Mouse (Mus musculus) erythroblast, embryonic 14.5 days (primary cell): ENCODE measurements around the gene Cpa5. TPM values are rescaled to one million over a fixed set of nuclear protein-coding genes. Genes with fewer than 3 reads are reported as not detected.
A peak's percentile ranks its signal among the peaks of the same experiment; 100 is the strongest.

Source experiments
- H3K27me3 ChIP-seq: 2 replicates; pipeline ENCODE4 v1.6.1; 2012; ENCODE audit warnings: inconsistent platforms; ENCODE audit not compliant: control insufficient read depth
- H3K36me3 ChIP-seq: 2 replicates; pipeline ENCODE4 v1.6.1; 2012; ENCODE audit warnings: mild to moderate bottlenecking, inconsistent platforms; ENCODE audit not compliant: control insufficient read depth
- H3K4me1 ChIP-seq: 2 replicates; pipeline ENCODE4 v1.6.1; 2012; ENCODE audit warnings: inconsistent platforms; ENCODE audit not compliant: control insufficient read depth
- H3K4me3 ChIP-seq: replicated peaks from 2 replicates; pipeline ENCODE3; 2012; ENCODE audit warnings: moderate library complexity, mild to moderate bottlenecking, inconsistent platforms
- H3K9me3 ChIP-seq: 2 replicates; pipeline ENCODE4 v1.6.1; 2012; ENCODE audit warnings: low read length, inconsistent platforms, mixed read lengths; ENCODE audit not compliant: control insufficient read depth
- GATA1 ChIP-seq: IDR thresholded peaks from 2 replicates; pipeline ENCODE4 v1.6.1; 2012; ENCODE audit warnings: low read length, inconsistent platforms, mixed read lengths
- TAL1 ChIP-seq: IDR thresholded peaks from 3 replicates; pipeline ENCODE4 v1.6.1; 2012; ENCODE audit warnings: low read length, inconsistent platforms, mixed read lengths
- polyA plus RNA-seq: library from polyadenylated mRNA; stranded (reverse); fragments of >175 nt; gene quantifications from 2 replicates; pipeline ENCODE4 v1.2.3, GENCODE M21; 2012

Gene Cpa5
- polyA plus RNA-seq, 1 experiment, result not detected

- no peak overlapping the region for H3K4me3 ChIP-seq
- H3K27me3 ChIP-seq, result no peaks in the 10 kb centered on the region
- H3K4me1 ChIP-seq, result no peaks in the 10 kb centered on the region
- H3K9me3 ChIP-seq, result no peaks in the 10 kb centered on the region
- H3K36me3 ChIP-seq, result no peaks in the 10 kb centered on the region
- TF ChIP-seq TAL1 (no peak), GATA1 (no peak)
Measured at GRCm38 (mm10) chr6:30576477-30577203, 34.2 kb upstream of the Cpa5 start.

- Histone ChIP-seq H3K4me1 (no peaks in the 10 kb centered on the region), H3K4me3 (no peak overlapping the region), H3K36me3 (no peaks in the 10 kb centered on the region), H3K9me3 (no peaks in the 10 kb centered on the region), H3K27me3 (no peaks in the 10 kb centered on the region)
- TF ChIP-seq GATA1, result no peak
- no peak for TF ChIP-seq TAL1
Measured at GRCm38 (mm10) chr6:30579961-30580840, 30.6 kb upstream of the Cpa5 start.

DNA sequence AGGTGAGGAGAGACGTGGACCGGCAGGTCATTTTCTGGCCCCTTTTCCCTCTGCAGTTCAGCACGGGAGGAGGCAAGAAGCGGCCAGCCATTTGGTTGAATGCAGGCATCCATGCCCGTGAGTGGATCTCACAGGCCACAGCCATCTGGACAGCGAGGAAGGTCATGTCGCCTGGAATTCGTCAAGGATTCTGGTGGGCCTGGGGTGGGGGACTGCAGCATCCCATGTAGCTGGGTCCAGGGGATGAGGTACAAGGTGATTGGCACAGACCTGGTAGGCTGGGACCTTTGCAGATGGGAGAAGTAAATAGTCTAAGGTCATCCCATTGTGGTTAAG is 30.0 kb upstream of the Cpa5 start:
- H3K4me3 ChIP-seq, result no peak overlapping the region
- H3K27me3 ChIP-seq, result no peaks in the 10 kb centered on the region
- no peaks in the 10 kb centered on the region for H3K9me3 ChIP-seq
- H3K4me1 ChIP-seq, result no peaks in the 10 kb centered on the region
- H3K36me3 ChIP-seq, result no peaks in the 10 kb centered on the region
- no peak for TF ChIP-seq TAL1
- TF ChIP-seq GATA1, result no peak

DNA sequence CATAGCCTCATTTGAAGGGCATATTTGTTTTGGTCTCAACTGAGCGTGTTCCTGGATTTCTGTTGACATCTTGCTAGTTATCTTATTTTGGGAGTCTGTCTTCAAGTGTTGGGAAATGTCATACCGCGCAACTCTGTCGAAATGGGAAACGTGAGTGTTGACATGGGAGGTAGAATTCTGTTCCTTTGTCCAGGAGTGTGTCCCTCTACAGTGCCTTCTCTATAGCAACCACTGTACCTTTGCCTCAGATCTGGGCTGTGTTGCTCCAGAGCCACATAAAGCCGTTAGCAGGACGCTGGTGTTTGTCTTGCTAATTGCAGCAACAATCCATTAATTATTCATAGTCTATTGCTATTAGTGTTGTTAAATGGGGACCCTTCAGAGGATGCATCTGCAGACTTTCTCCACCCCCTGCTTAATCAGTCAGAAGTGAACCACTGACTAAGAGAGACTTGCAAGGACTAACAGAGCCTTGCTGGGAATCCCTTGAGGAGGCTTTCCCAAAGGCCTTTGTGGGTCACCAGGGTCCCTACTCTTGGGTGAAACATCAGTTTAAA is 23.8 kb upstream of the Cpa5 start:
- Histone ChIP-seq H3K4me1 (no peaks in the 10 kb centered on the region), H3K4me3 (no peak overlapping the region), H3K9me3 (no peaks in the 10 kb centered on the region), H3K36me3 (no peaks in the 10 kb centered on the region), H3K27me3 (no peaks in the 10 kb centered on the region)
- no peak for TF ChIP-seq GATA1
- no peak for TF ChIP-seq TAL1

DNA sequence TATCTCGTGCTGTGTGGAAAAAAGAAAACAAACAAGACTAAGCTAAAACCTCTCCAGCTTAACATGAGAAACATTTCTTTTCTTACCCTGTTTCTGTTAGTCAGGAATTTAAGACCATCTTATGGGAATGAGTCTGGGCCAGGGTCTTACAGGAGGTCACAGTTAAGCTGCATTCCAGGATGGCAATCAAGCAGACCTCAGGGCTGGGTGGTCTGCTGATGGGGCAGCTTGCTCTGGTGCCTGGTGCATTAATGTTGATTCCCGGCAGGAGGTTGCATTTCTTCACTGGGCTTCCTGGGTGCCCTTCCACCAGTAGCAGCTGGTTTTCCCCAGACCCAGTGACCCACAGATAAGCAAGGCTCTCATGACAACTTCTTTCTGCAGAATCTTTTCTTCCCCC is 21.0 kb upstream of the Cpa5 start:
- no peak overlapping the region for H3K4me3 ChIP-seq
- TF ChIP-seq TAL1 (no peak), GATA1 (no peak)

DNA sequence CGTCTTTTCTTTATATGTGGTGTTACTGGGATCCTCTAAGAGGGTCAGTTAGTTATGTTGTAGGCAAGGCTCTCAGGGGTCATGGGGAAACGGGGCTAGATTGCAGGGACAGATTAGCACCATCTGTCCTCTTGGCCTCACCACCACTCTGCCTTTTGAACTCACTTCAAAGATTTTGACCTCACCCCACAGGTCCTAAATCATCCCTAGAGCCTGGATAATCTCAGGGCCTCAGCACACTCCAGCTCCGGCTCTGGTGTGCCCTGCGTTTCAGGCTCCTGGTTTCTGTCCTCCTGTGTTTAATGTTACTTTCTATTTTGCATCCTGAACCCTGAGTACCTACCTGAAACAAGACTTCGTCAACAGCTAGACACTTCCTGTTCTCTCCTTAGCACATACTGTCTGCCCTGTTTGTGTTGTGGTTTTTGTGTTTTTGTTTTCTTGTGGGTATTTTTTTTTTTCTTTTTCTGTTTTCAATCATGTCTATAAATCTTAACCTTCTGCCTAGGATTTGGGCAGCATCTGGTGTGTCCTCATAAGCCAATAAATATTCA is 18.9 kb upstream of the Cpa5 start:
- TF ChIP-seq TAL1 (no peak), GATA1 (0 out of 2 replicates have a peak, but pooled peaks have one; percentile 26)
- Histone ChIP-seq H3K36me3 (no peaks in the 10 kb centered on the region), H3K9me3 (no peaks in the 10 kb centered on the region), H3K27me3 (no peaks in the 10 kb centered on the region), H3K4me1 (no peaks in the 10 kb centered on the region), H3K4me3 (no peak overlapping the region)

More for the DNA sequence above, 21.0 kb upstream of the Cpa5 start:
- no peaks in the 10 kb centered on the region for H3K27me3 ChIP-seq
- H3K36me3 ChIP-seq, result no peaks in the 10 kb centered on the region
- H3K9me3 ChIP-seq, result no peaks in the 10 kb centered on the region
- H3K4me1 ChIP-seq, result no peaks in the 10 kb centered on the region

- TF ChIP-seq GATA1, result no peak
- no peak for TF ChIP-seq TAL1
- Histone ChIP-seq H3K4me3 (no peak overlapping the region), H3K27me3 (no peaks in the 10 kb centered on the region), H3K4me1 (no peaks in the 10 kb centered on the region), H3K36me3 (no peaks in the 10 kb centered on the region), H3K9me3 (no peaks in the 10 kb centered on the region)
Measured at GRCm38 (mm10) chr6:30592417-30592974, 18.3 kb upstream of the Cpa5 start.

DNA sequence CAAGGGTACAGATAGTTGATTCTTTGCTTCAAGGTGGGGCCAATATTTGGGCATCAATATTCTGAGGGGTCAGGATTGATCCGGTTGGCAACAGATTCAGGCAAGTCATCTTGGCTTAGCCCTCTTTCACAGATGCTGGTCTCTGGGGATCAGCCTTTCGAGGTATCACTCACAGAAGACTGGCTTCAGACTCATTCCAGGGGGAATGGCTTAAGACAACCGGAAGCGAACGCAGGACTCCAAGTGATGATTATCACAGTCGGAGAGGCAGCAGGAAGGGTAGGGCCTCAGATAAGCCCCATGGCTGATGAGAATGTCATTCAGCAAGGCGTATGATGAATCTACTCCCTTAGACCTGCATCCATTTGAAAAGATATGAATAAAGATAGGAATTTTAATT is 16.4 kb upstream of the Cpa5 start:
- no peaks in the 10 kb centered on the region for H3K9me3 ChIP-seq
- no peak overlapping the region for H3K4me3 ChIP-seq
- H3K4me1 ChIP-seq, result no peaks in the 10 kb centered on the region
- TF ChIP-seq GATA1, result no peak
- TF ChIP-seq TAL1, result no peak
- H3K27me3 ChIP-seq, result no peaks in the 10 kb centered on the region
- H3K36me3 ChIP-seq, result no peaks in the 10 kb centered on the region
